Mouse (Mus musculus) urinary bladder, adult 2 months (tissue): ENCODE data around the gene Anapc15-ps. TPM values are rescaled to one million over a fixed set of nuclear protein-coding genes. Genes with fewer than 3 reads are reported as not detected.
"Not testable (repeated sequence)": the region's sequence is repeated elsewhere in the genome, so short reads cannot be mapped to it uniquely, and the experiment has no call there.

ENCODE experiments used
- DNase-seq: peaks from one replicate; pipeline ENCODE4 v3.0.0; 2022; ENCODE audit warnings: low spot score
- polyA plus RNA-seq: library from polyadenylated mRNA; depleted of rRNA; stranded (reverse); fragments of >200 nt; gene quantifications from 2 replicates; pipeline ENCODE4 v1.2.3, GENCODE M21; 2012; rRNA removed

The Anapc15-ps gene
- polyA plus RNA-seq, 1 experiment, result 0.25 TPM

DNA sequence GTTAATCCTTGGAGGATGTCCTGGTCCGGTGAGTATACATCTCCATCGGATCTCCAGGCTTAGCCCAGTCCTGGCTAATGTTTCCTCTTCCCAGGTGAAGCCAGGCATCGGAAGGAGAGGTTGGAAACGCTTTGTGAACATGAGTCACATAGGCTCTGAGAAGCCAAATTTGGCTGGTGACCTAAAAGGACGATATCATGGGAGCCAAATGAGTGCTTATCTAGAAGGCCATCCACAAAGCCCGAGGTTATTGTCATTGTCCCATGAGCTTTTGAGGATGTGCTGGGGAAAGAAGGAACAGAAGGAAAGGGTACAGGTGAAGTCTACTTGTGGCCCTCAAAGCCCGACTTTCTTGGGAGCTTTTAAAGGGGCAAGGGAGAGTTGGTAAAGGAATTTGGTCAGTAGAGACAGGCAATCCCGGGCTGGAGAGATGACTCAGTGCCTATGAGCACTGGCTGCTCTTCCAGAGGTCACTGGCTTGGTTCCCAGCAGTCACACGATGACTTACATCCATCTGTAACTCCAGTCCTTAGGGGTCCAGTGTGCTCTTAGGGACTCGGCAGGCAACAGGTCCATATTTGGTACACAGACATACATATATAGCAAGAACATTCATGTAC is 42.4 kb downstream of the Anapc15-ps start:
- DNase-seq, result no peak

DNA sequence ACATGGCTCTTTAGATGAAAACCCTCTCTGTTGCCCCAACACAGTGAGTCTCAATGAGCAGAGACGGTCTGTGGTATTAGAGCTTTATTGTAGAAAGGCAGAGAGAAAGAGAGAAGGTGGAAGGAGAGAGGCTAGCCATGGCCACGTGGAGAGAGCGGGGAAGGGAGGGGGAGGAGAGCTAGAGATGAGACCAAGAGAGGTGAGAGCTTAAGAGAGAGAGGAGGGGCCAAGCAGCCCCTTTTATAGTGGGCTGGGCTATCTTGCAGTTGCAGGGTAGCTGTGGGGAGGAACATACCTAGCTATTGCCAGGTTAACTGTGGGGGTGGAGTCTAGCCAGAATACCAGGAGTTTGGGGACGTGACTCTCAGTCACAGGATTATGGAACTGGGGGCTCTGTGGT is 43.1 kb downstream of the Anapc15-ps start:
- DNase-seq, result not testable (repeated sequence)

DNA sequence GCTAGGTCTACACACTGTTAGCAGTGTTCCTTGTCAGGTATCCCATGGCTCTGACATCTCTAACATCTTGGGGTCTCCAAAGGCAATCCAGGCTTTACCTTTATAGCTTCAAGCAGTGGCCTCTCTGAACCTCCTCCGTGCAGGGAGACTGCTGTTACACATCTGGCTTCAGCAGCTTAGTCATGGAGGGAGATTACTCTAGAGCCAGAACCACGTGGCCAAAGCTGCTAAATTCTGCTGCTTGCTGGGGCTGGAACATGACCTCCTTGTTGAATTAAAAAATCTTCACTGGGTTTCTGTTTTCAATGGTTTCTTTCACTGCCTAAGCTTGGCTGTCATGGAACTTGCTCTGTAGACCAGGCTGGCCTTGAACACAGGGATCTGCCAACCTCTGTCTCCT is 44.9 kb downstream of the Anapc15-ps start:
- no peak for DNase-seq

DNA sequence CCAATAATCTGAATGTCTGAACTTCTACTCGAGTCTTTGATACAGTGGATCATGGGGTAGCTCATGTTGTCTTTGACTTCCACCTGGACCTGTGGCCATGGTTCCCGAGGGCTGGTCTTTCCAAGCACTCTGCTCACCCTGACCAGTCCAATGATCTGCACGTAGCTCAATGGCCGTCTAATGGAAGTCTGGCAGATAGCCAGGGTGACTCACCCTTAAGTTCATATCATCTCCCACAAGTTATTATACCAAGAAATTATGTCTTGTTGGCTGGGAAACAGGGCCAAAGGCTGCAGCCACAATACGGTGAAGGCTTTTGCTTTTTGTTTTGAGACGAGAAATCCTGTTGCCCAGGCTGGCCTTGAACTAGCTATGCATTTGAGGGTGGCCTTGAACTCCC is 45.9 kb downstream of the Anapc15-ps start:
- no peak for DNase-seq

DNA sequence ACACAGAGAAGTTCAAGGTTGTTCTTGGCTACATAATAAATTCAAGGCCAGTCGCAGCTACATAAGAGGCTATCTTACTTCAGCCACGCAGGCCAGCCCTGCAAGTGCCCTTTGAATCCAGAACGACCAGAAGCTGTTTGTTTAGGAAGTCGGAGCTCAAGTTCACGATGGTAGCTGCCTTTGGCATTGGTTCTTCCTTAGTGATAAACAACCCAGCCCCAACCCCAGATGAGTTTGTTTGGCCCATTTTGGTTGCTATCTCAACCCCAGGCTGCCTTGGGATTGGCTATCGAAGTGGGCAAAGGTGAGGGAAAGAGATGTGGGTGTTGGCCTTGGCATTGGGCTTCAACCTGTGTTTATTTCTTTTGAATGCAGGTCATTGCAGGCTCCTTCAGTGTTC is 48.0 kb downstream of the Anapc15-ps start:
- DNase-seq, result no peak

DNA sequence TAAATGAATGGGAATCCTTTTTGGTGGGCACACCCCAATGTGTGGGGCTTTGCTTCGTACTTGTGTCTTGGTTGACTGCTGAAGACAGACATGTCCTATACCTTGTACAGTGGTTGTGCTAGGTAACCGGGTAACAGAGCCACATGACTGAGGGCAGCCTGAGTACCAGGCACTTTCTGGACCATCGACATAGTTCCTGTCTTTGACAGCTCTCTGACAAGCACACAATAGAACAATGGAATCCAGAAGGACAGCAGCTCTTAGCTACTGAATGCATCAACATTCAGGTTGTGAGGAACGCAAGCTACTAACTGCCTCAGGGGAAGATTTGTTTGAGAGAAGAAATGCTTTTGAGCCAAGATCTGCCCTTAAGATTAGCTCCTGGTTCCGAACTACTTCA is 49.2 kb downstream of the Anapc15-ps start:
- DNase-seq, result no peak

DNA sequence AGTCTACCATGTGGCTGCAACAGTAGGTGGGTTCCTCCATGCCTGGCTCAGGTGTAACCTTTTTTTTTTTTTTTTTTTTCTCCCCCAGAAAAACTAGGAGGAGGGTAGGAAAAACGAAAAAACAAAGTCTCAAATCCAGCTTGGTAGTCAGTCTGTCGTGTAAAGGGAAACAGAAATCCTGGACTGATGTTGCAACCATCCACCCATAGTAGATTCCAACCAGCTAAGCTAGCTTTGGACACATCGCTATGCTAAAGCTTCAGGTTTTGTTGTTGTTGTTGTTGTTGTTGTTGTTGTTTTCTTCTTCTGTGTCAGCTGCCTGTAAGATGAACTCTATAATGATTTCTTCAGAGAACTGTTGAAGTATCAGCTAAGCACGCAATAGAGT is 49.7 kb downstream of the Anapc15-ps start:
- DNase-seq, result no peak

Other genes starting within 250 kb of the Anapc15-ps start
- 178 and 179 TPM in 2 replicates for gene Mrpl42, start 171.5 kb downstream of the Anapc15-ps start, polyA plus RNA-seq
- gene Ube2n, start 158.3 kb downstream of the Anapc15-ps start, polyA plus RNA-seq, result 152 and 171 TPM in 2 replicates
- gene Nudt4, start 109.3 kb downstream of the Anapc15-ps start, polyA plus RNA-seq, result 60.3 and 63.6 TPM in 2 replicates
- gene Gm33543, start 169.5 kb upstream of the Anapc15-ps start, polyA plus RNA-seq, result 0.06 TPM in 1 of 2 replicates, not detected in the other